Mouse (Mus musculus): Measurements from ENCODE around the gene Sp100.

GRCm38 (mm10) chr1:85719049-85719448 is 69.3 kb downstream of the Sp100 start:
- TF ChIP-seq POLR2A (IDR thresholded peaks at IDR 0.05; ENCODE audit: insufficient read depth, low read depth, low read length) (no peak), CTCF (IDR thresholded peaks at IDR 0.05) (no peak)
